Mouse (Mus musculus) heart, postnatal 10 days (tissue): Measurements from ENCODE around the gene Cask. TPM values are rescaled to one million over a fixed set of nuclear protein-coding genes. Genes with fewer than 3 reads are reported as not detected.

Experiments
- DNase-seq, 2 experiments: peaks; one replicate each; pipeline ENCODE4 v3.0.0; 2021
- intact Hi-C: fragments of 180-260 bp; cut with DNase I; formaldehyde crosslinking; loops from one replicate; pipeline ENCODE4 v1.15.1; 2025
- total RNA-seq, 2 experiments: library from RNA; stranded (reverse); gene quantifications; 2 replicates each; pipeline ENCODE4 v1.2.3; 2021

Cask gene
- total RNA-seq, 2 experiments from 2014 or later, result 20.5 to 22.3 TPM

DNA sequence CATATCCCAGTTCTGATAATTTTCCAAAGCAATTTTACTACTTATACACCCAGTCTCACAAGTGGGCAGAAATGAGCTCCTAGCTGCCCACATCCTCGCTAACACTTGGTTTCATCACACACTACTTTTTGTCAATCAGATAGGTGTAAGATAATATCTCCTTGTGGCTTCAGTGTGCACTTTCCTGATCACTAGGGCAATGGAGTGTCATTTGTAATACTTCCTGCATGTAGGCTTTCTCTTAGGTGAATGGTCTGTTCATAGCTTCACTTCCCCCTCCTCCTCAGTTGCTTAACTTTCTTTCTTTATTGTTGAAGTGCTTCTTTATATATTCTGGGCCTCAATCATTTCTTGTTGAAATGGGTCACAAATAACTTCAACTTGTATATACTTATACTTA is 198.9 kb downstream of the Cask start:
- intact Hi-C loops, result loop anchor here (10.0 kb wide), 3 partner anchors 137 to 977 kb away; partner anchors contain the start of gene 1810030O07Rik
- no peak for DNase-seq

DNA sequence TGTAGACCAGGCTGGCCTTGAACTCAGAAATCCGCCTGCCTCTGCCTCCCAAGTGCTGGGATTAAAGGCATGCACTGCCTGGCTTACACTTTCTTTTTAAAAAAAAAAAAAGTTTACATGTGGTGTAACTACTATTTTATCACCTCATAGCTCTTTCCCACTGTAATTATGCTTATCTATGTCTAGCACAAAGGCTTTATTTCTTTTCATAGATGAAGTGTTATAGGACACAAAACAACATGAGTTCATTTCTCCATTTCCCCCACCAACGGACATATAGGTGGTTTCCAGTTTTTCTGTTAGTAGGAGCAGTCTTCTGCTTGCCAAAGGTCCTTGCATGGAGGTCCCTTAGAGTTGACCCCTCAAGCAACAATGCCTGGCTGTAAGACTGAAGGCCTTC is 199.3 kb downstream of the Cask start:
- intact Hi-C loops, result loop anchor here (10.0 kb wide), 3 partner anchors 137 to 977 kb away; partner anchors contain the start of gene 1810030O07Rik
- no peak for DNase-seq

DNA sequence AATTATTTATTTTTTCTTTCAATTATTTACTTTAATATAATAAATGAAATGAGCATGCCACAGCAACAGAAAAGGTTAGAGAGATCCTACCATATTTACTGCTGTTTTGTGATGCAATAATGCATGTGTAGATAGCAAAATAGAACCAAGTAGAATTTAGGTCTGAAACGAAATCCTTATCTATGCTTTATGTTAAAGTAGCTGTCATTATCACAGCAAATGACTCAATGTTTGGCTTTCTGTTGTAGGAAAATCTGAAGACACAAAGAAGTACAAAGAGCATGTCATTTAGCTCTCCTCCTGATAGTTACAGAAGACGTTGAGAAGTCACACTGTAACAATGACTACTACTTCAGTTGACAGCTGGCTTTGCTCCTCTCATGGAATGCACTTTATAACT is 212.3 kb downstream of the Cask start:
- intact Hi-C loops, result no loop called here
- DNase-seq, result no peak

DNA sequence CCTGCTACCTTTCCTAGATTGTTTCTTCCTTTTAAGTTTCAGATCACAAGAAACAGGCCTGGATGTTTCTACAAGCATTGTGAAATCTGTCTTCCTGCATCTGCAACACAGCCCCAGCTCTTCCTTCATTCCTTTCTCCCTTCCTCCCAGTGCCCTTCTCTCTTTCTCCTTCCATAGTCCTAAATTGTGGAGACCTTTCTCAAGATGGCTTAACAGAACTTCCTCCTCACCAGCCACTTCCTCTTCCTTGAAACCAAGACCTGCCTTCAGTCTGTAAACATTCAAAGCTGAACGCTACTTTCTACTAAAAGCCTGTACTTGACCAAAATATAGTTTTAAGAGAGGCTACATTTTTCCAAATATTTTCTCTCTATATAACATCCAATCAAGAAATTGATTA is 214.8 kb downstream of the Cask start:
- intact Hi-C loops, result no loop called here
- DNase-seq, result no peak

DNA sequence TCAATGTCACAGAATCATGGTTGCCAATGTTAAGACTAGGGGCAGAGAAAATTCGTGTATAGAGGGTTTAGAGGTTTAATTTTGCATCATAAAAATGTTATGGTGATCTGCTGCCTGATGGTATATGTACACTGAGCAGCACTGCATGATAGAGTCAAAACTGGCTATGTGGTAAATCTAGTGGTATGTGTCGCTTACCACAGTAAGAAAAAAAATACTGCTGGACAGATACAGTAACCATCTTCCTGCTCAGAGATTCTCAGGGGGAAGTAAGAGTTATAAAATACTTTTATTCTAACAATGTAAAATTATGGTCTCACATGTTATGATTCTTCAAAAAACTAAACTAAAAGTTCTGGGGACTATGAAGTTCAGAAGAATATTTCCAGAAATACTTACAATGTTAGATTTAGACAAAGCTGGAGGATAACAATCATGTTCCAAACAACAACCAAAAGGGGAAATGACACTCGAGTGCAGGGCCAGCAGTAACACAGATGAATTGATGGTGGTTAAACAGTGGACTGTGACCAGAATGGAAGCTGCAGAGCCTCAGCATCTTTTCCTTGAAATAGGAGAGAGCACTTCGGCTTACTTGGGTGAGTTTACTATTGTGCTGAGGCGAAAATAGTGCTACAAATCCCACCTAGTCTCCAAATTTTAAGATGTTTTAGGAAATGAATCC is 219.4 kb downstream of the Cask start, which contains the start of gene Gpr34:
Gpr34 (plus strand) TSS at position 491 of the 685 bp plus-strand sequence.
- DNase-seq, result no peak
- intact Hi-C loops, result no loop called here

DNA sequence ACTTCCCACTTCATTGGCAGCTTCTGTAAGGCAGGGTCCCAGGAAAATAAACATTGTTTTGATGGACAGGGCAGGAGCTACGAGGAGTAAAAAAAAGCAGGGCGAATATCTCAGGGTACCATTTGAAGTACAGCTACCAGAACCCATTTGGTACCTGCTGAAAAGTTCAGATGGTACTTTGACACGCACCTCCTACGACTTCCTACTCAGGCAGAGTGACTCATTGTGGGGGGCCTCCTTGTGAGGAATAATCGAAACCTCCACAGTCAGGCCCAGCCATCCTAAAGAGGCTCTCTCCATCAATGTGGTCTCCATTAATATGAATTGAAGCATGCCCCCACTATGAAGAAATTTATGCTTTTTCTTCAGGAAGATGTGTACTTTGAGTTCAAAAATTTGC is 228.5 kb downstream of the Cask start:
- DNase-seq, result no peak
- intact Hi-C loops, result loop anchor here (2.0 kb wide), 1 partner anchor 32 kb away; no protein-coding TSS in a partner anchor

DNA sequence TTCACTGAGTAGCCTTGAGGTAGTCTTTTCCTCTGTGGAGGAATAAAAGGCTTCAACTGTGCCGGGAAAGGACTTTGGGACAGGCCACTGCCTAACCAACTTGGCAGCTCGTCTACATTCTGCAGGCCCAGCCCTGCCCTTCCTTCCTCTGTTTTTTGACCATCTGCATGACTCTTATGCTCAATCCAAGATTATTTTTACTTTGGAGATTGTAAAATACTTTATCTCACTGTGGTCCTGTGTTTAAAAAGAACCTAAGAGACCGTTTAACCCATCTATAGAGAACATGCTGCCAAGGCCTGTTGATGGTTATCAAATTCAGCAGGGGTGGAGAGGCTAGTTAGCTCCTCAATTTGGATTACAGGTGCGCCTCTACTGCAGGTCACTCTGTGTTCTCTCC is 229.7 kb downstream of the Cask start:
- intact Hi-C loops, result no loop called here
- DNase-seq, result peak; percentile 13 to 18

DNA sequence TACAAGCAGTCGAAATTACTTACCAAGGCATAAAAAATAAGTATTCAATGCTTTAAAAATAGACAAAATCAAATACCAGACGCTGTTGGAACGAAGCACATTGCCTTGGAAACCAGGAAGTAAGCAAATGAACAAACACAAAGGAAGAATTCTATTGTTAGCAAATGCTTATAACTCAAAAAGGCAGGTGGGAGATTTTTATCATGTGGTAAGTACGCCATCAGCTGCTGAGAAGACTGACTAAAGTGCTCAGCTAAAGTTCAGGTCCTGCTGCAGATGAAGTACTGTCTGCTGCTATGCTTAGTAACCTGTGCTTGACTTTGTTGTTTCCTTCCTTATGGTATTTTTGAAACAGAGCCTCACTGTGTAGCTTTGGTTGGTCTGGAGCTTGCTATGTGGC is 232.7 kb downstream of the Cask start:
- intact Hi-C loops, result no loop called here
- no peak for DNase-seq

DNA sequence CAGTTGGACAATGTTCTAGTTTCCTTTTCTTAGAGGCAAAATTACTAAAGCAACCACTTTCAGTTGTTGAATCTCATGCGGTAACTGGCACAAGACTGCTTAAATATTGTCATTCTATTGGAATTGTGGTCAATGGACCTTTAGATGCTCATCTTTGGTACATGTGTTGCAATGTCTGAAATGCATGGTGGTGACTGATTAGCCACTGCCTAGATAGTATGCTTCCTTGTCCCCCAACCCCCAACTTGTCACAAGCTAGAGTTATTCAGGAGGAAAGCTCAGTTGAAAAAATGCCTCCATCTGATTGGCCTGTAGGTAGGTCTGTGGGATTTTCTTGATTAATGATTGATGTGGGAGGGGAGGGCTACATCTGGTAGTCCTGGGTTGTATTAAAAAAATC is 233.9 kb downstream of the Cask start:
- intact Hi-C loops, result no loop called here
- DNase-seq, result no peak

DNA sequence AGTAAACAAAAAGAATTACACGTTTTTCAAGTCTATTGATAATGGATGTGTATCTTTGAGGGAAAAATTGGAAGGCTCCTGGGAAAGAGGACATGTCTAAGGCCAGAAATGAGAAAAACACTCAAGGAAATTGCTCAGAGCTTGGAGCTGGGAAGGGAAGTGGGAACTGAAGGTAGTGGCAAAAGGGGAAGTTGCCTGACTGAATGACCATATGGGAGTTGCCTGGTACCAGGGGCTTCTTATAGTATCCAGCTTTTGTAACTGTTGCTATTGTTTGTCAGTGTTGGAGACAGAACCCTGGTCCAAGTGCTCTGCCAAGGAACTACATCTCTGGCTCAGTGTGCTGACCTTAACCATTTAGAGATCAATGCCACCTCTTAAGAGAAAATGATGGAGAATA is 234.4 kb downstream of the Cask start:
- DNase-seq, result no peak
- intact Hi-C loops, result no loop called here

DNA sequence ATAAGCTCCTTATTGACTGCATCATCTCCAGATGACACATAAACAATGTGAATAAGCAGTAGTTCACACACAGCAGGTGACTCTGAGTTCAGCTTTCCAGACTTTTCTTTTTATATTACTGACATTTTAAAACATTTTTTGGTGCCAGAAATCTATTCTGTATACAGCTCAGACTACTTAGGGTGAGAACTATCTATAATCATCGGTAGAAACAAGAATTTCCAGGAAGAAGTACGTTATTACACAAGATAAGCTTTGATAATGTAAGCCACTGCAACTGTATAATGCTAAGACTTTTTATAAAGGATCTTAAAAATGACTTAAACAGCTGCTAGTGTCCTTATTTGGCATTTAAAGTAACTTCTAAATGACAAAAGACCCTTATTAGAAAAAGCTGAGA is 239.1 kb downstream of the Cask start:
- DNase-seq, result no peak
- intact Hi-C loops, result no loop called here

DNA sequence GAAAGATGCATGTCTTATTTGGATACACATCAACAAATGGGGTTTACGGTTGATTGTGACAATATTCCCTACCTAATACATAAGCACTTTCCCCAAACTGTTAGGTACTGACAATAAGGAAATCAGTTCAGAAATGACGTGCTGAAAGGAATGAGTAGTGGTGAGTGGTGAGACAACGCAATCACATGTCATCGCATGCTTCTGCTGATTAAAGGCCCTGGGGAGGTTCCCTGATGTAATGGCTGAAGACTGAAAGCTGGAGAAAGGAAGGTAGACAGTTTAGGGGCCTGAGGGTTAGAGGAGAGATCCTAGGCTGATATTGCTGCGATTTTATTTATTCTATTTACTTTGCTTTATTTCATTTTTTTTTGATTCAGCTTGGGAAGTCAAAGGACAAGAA is 240.1 kb downstream of the Cask start:
- intact Hi-C loops, result no loop called here
- no peak for DNase-seq

DNA sequence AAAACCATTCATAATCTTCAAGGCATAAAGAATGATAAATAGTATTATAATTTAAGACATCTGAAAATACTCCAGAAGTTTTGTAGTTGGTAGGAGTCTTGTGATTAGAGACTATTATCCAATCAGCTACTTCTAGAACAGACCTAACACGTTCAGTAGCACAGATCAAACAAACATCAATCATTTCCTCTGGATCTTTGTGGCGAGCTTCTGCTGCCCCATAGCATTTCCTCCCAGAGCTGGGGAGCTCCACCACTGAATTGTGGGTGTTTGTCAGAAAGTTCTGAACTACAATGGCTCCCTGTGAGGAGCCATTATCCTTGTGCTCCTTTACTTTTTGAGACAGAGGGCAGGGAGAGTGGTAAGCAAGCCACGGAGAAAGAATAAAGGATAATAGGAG is 243.4 kb downstream of the Cask start:
- intact Hi-C loops, result no loop called here
- DNase-seq, result no peak

DNA sequence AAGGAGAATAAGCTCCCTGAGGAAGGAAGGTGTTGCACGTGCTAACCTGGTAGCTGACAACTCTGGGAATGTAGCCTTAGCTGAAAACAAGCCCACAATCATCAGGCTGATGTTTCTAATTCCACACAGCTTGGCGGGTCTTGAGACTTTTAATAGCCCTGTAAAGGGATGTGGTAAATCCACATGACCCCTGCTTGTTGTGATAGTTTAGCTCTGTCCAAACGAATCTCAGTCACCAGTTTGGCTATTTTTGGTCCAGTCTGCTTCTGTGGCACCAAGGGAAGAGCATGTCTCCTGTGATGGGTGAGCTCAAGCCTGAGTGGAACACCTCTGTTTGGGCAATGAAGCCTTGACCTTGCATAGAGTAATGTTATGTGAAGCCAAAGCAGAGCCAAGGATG is 244.4 kb downstream of the Cask start:
- no peak for DNase-seq
- intact Hi-C loops, result no loop called here

DNA sequence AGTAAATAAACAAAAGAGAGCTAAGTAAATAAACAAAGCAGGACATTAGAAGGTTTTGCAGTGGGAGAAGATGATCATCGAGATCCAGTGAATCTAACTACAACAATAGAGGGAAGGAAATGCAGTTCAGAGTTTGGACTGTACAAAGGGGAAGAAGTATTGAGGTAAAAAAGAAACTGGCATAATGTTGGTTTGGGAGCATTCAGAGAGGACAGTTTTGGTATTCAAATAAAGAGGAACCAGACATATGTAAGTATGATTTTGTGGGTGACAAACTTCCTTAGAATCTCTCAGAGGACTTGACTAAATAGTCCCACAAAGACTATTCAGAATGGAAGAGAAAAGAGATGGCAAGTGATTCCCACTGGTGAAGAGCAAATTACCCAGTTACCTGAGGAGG is 251.2 kb downstream of the Cask start:
- DNase-seq, result no peak
- intact Hi-C loops, result no loop called here

DNA sequence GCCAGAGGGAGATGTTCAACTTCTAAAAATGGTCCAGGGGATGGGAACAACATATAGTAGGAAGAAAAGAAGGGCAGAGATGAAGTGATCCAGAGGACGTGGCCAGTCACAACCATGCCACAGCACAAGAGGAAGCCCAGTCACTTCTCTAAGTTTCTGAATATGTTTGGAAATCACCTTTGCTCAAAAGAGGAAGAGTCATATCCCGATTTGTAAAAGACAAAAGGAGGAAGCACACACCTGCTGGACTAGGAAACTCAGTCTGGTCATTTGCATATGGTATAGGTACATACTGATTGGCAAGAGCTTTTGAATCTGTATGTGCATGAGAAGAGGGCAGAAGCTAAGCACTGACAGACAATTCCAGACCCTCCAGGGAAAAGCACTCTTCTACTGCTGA is 251.8 kb downstream of the Cask start:
- intact Hi-C loops, result no loop called here
- DNase-seq, result no peak

DNA sequence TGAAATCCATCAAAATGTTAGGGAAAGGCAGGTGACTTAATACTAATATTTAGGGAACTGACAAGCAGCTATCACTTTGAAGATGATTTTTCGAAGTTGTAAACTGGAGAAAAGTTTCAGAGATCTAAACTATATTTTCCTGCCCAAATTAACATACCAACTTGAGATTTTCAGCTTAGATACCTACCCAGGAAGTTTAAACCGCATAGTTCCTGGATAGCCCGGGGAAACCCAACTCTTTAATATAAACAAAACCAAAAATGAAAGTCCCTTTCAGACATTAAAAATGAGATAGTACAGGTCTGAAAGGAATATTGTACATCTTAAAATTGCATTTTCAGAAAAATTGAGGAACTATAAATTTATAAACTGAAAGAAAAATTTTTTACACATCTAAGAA is 273.5 kb downstream of the Cask start:
- intact Hi-C loops, result no loop called here
- no peak for DNase-seq

DNA sequence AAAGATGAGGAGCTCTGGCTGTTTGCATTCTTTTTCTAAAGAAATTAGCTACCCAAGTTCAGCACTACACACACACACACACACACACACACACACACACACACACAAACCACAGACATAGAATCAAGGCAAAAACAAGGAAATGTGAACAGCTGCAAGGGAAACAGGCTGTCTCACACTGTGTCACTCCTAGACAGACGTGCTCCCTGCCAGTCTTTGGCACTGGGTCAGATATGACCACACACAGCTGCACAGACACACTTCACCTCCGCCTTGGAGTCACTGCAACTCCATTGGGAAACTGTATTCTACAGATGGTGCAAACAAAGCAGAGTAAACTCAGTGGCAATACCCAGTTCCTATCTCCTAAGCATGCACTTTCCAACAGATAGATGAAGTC is 274.6 kb downstream of the Cask start:
- DNase-seq, result peak; percentile 28 to 31
- intact Hi-C loops, result no loop called here

DNA sequence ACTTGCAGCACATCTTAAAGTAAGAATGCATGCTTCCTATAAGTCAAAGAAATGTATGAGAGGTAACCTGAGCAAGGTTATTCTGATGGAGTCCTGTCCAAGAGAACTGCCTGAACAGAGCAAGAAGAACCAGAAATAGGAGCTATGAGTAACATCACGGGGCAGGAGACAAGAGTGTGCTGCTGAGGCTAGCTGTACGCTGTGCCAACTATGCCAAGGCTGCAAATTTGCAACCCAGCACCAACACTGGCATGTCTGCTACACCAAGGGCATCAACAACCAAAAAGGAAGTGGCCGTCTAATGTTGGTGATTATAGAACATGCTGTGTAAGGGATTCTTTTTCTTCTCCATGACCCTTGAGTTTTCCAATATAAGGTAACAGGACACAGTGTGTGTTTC is 276.3 kb downstream of the Cask start:
- DNase-seq, result no peak
- intact Hi-C loops, result no loop called here

DNA sequence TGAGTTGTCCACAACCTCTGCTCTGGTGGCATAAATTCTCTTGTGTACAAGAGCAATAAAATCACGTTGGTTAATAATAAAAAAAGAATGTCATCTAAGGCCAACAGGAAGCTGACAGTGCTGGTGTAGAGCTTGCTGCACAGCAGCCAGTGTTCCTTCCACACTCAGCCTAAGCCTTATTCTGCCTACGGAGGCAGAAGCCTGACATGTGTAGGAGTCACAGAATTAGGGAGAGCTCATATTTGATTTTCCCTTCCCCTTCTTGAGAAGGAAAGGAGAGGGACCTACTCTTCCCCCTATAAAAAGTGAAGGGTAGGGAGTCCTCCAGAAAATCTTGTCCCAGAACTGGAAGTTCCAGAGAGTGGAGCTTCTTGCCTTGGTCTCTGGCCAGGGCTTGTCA is 276.9 kb downstream of the Cask start:
- intact Hi-C loops, result no loop called here
- peak in 1 of 2 experiments; percentile 5 for DNase-seq

DNA sequence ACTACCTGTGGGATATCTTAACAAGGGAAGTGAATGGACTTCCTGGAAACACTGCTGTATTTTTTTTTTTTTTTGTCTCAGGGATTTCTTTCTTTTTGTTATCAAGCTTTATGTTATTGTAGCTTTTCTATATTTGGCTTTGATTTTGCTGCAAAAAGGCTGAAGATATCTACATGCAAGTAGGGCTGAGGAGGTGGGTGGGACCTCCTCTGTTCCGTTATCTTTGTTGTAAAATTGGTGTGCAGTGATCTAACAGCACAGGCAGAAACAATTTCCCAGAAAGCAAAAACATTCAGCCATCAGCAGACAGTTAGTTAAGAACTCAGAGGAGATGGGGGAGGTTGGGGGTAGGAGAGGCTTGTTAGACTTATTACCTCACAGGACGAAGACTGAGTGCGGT is 296.7 kb downstream of the Cask start:
- no peak for DNase-seq
- intact Hi-C loops, result no loop called here

DNA sequence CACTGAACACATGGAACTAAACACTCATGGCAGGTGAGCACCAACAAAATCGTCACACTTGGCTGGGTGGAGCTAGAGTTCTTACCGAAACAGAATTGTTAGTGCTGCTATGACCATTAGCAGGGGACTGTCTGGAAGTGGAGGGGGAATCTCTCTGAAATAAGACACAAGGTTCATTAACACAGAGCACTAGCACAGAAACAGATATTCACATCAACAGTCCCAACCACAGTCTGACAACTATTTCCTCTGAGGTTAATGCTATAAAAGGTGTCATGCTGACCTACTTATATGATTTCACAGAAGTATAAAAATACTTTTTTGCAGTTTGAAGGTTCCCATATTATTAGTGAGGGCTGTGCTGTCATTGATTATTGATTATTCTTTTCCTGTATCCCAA is 298.9 kb downstream of the Cask start:
- no peak for DNase-seq
- intact Hi-C loops, result loop anchor here (1.0 kb wide), 1 partner anchor 12 kb away; no protein-coding TSS in a partner anchor

DNA sequence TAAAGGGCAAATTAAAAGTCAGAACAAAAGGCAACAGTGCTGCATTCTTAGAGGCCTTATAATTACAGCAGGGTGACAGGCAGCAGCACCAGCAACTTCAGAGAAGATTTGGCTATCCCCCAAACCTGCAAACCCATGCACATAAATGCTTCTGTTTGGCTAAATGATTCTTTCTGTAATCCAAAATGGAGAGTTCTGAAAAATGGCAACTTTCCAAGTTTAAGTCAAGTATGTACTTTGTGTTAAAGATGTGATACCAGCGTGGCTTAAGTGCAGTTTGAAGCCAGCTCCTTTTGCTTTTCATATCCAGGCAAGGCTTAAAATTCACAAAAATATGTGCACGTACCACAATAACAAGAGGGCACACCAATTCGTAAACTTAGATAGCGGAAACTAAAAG is 299.6 kb downstream of the Cask start:
- intact Hi-C loops, result no loop called here
- no peak for DNase-seq
